Mouse (Mus musculus) thymus, adult 2 months (tissue): Measurements from ENCODE around the gene Gabbr2.

Source experiments
- CTCF ChIP-seq: fragments of 200-500 bp; IDR thresholded peaks from 2 replicates; pipeline ENCODE4 v1.5.1; 2012; ENCODE audit warnings: mild to moderate bottlenecking, control low read depth, low read length, moderate library complexity, borderline replicate concordance; ENCODE audit not compliant: control insufficient read depth, poor library complexity, insufficient read depth; ENCODE audit errors: extremely low read depth
- POLR2A ChIP-seq: fragments of 200-500 bp; IDR thresholded peaks from 2 replicates; pipeline ENCODE4 v1.6.1; 2012; ENCODE audit warnings: mild to moderate bottlenecking, low read length, control low read depth, moderate library complexity; ENCODE audit not compliant: control insufficient read depth, poor library complexity, insufficient read depth; ENCODE audit errors: extremely low read depth

GRCm38 (mm10) chr4:46814954-46815353 lies 176.7 kb downstream of the Gabbr2 start:
- no peak for TF ChIP-seq CTCF
- TF ChIP-seq POLR2A: no peak
